Mouse (Mus musculus) cerebellum, adult 2 months (tissue): ENCODE data around the gene Zbtb8os.

Experiments used
- CTCF ChIP-seq: fragments of 200-500 bp; IDR thresholded peaks from 2 replicates; pipeline ENCODE4 v1.5.1; 2011; ENCODE audit warnings: low read depth, mild to moderate bottlenecking, control low read depth, low read length, moderate library complexity, borderline replicate concordance; ENCODE audit not compliant: insufficient read depth
- POLR2A ChIP-seq: fragments of 200-500 bp; IDR thresholded peaks from 2 replicates; pipeline ENCODE4 v1.6.1; 2011; ENCODE audit warnings: low read length, control low read depth, borderline replicate concordance; ENCODE audit not compliant: insufficient read depth

DNA sequence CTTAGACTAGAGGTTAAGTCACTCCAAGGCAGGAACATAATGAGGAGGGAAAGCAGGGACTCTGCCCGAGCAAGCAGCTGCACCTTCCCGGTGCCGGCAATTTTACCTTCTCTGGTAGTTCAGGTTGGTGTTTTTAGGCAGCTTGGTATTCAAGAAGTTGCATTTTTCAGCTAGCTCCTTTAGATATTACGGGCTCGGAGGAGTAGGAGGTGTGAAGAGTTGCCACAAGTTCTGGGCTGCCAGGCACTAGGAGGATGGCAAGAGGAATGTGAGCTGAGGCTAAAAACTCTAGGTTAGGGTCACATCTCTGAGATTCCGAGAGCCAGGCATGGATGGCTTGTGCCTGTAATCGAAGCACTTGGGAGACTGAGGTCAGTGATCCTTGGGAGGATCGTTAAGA, 45.8 kb upstream of the Zbtb8os start:
- TF ChIP-seq CTCF (no peak), POLR2A (no peak)
